ENCODE assay signal across 25 mouse cellular contexts in genomic region chr7:34991731-34992246, GRCm38 (mm10).
DNase-seq lines count a peak whose midpoint lies in the region; ATAC-seq and TF ChIP-seq lines count a peak whose summit lies in the region.
"Had no signal": no experiment of that assay in that cellular context is flagged by ENCODE, and none has a peak within 500 bp of the region (broad histone marks: within the 10 kb centered on the region; RNA-seq: fewer than 3 reads in every experiment).

No protein-coding gene starts in this region.

- WGBS in neural tube, embryonic 14.5 days: 87% methylated on average over 6 of the region's 6 CpGs
- WGBS in neural tube, embryonic 15.5 days: 87% methylated on average over 6 of the region's 6 CpGs

- CTCF ChIA-PET in Patski (lab: Charles Lee): interaction anchor here (0.9 to 2.7 kb wide), 3 partner anchors 9 to 33 kb away, joined by 3 to 12 read pairs (median 4); no protein-coding TSS in a partner anchor

- H3K9ac ChIP-seq in neural tube, embryonic 14.5 days (replicated peaks; ENCODE audit: low read depth, low read length): 0 out of 2 replicates have a peak overlapping the region, but pooled peaks have one; percentile 11
- no peak overlapping the region for H3K9ac ChIP-seq in neural tube, embryonic 15.5 days (replicated peaks)
- H3K9ac ChIP-seq: forebrain, embryonic 12.5 days; forebrain, postnatal 0 days; hindbrain, embryonic 13.5 days had no signal

- ATAC-seq in neural tube, embryonic 14.5 days (ENCODE audit: low read depth): no peak
- no peak for ATAC-seq in neural tube, embryonic 15.5 days (ENCODE audit: low FRiP score)
- ATAC-seq in Patski: peak; percentile 19
- ATAC-seq in granulocyte monocyte progenitor cell, adult 5-6 weeks (replicated peaks; ENCODE audit: poor library complexity, severe bottlenecking): peak; percentile 37
- ATAC-seq in megakaryocyte progenitor cell, adult 5-6 weeks (replicated peaks; ENCODE audit: poor library complexity): 0 out of 2 replicates have a peak, but pooled peaks have one; percentile 20
- ATAC-seq: forebrain, postnatal 0 days; intestine, postnatal 0 days had no signal

- in situ Hi-C loops in Patski (cut with MboI; ENCODE audit: low pct_unique_long_range_greater_than_20kb): loop anchor here (5.0 kb wide), 1 partner anchor 144 kb away; no protein-coding TSS in a partner anchor

- H3K4me2 ChIP-seq in neural tube, embryonic 14.5 days (ENCODE audit: low read depth, low read length): no peak overlapping the region
- H3K4me2 ChIP-seq in neural tube, embryonic 15.5 days: no peak overlapping the region
- H3K4me2 ChIP-seq: forebrain, embryonic 12.5 days; hindbrain, embryonic 13.5 days had no signal

- DNase-seq in Patski (ENCODE audit: low read depth, low spot score): no peak
- no peak for DNase-seq in urinary bladder, adult 2 months (ENCODE audit: low spot score)
- no peak for DNase-seq in frontal cortex, postnatal 25 days (ENCODE audit: low spot score in 2 of 2)
- DNase-seq: adrenal gland, postnatal 14 days; cerebellum, adult 11 months; cerebellum, adult 9-10 months; forebrain, postnatal 0 days; gastrocnemius, postnatal 10 days; heart, postnatal 36 days; kidney, adult 9 months; kidney, postnatal 10 days; layer of hippocampus, adult 9-11 months; lung, postnatal 36 days; midbrain, embryonic 14.5 days; thymus, postnatal 14 days had no signal

- no peak for TF ChIP-seq CTCF in Patski (IDR thresholded peaks at IDR 0.05)

- H3K27me3 ChIP-seq in neural tube, embryonic 14.5 days (ENCODE audit: control insufficient read depth, insufficient read depth, low read length): no peaks in the 10 kb centered on the region
- no peaks in the 10 kb centered on the region for H3K27me3 ChIP-seq in neural tube, embryonic 15.5 days (replicated peaks)
- no peaks in the 10 kb centered on the region for H3K27me3 ChIP-seq in Patski
- H3K27me3 ChIP-seq: CH12.LX; forebrain, embryonic 12.5 days; hindbrain, embryonic 13.5 days had no signal

- H3K9me3 ChIP-seq in neural tube, embryonic 14.5 days (ENCODE audit: control insufficient read depth, low read length): no peaks in the 10 kb centered on the region
- H3K9me3 ChIP-seq in neural tube, embryonic 15.5 days (replicated peaks): no peaks in the 10 kb centered on the region
- H3K9me3 ChIP-seq: forebrain, embryonic 12.5 days; heart, embryonic 10.5 days; hindbrain, embryonic 13.5 days had no signal

- no peak overlapping the region for H3K4me3 ChIP-seq in neural tube, embryonic 14.5 days (ENCODE audit: low read depth, low read length)
- H3K4me3 ChIP-seq in neural tube, embryonic 15.5 days (replicated peaks): no peak overlapping the region
- H3K4me3 ChIP-seq: erythroblast, embryonic 14.5 days; forebrain, embryonic 12.5 days; heart, embryonic 10.5 days; hindbrain, embryonic 13.5 days had no signal

- peaks cover 12% of the 10 kb centered on the region; the same call in 1 of the 2 replicates for H3K4me1 ChIP-seq in neural tube, embryonic 14.5 days (ENCODE audit: control insufficient read depth, insufficient read depth, low read length)
- peaks cover 30% of the 10 kb centered on the region for H3K4me1 ChIP-seq in neural tube, embryonic 15.5 days

- no peak overlapping the region for H3K27ac ChIP-seq in neural tube, embryonic 14.5 days (ENCODE audit: low read depth, low read length)
- H3K27ac ChIP-seq in neural tube, embryonic 15.5 days (replicated peaks): no peak overlapping the region
- H3K27ac ChIP-seq: forebrain, embryonic 12.5 days; heart, embryonic 10.5 days; hindbrain, embryonic 13.5 days had no signal

- POLR2A ChIA-PET in Patski (lab: Charles Lee): no interaction called here

- no peaks in the 10 kb centered on the region for H3K36me3 ChIP-seq in neural tube, embryonic 14.5 days (ENCODE audit: control insufficient read depth, insufficient read depth, low read length)
- H3K36me3 ChIP-seq in neural tube, embryonic 15.5 days: no peaks in the 10 kb centered on the region
- H3K36me3 ChIP-seq: forebrain, embryonic 12.5 days; hindbrain, embryonic 13.5 days had no signal

Comparison
In these comparisons a context has a peak if more than half of its experiments do, and no peak if none do; other contexts are left out.
1. ATAC-seq: peak in Patski (single experiment), granulocyte monocyte progenitor cell, adult 5-6 weeks (single experiment) and megakaryocyte progenitor cell, adult 5-6 weeks (single experiment); none in neural tube, embryonic 14.5 days (single experiment) and neural tube, embryonic 15.5 days (single experiment).